Mouse (Mus musculus): ENCODE data around the gene Sorl1.

- TF ChIP-seq POLR2A (IDR thresholded peaks at IDR 0.05; ENCODE audit: borderline replicate concordance, low read depth, low read length) (no peak), CTCF (IDR thresholded peaks at IDR 0.05; ENCODE audit: low read depth, low read length) (no peak)
These were observed 141.3 kb downstream of the Sorl1 start for GRCm38 (mm10) chr9:41982760-41983159.

Data from bone marrow macrophage, adult 2 months (primary cell).